Mouse (Mus musculus) lung, postnatal 0 days (tissue): ENCODE results near the gene Nedd4.

Source experiments
- CTCF ChIP-seq: IDR thresholded peaks from 2 replicates; pipeline ENCODE4 v1.5.1; 2016; ENCODE audit warnings: antibody characterized with exemption, mild to moderate bottlenecking
- EP300 ChIP-seq: IDR thresholded peaks from 2 replicates; pipeline ENCODE4 v1.6.1; 2016; ENCODE audit warnings: antibody characterized with exemption, mild to moderate bottlenecking, control low read depth

DNA sequence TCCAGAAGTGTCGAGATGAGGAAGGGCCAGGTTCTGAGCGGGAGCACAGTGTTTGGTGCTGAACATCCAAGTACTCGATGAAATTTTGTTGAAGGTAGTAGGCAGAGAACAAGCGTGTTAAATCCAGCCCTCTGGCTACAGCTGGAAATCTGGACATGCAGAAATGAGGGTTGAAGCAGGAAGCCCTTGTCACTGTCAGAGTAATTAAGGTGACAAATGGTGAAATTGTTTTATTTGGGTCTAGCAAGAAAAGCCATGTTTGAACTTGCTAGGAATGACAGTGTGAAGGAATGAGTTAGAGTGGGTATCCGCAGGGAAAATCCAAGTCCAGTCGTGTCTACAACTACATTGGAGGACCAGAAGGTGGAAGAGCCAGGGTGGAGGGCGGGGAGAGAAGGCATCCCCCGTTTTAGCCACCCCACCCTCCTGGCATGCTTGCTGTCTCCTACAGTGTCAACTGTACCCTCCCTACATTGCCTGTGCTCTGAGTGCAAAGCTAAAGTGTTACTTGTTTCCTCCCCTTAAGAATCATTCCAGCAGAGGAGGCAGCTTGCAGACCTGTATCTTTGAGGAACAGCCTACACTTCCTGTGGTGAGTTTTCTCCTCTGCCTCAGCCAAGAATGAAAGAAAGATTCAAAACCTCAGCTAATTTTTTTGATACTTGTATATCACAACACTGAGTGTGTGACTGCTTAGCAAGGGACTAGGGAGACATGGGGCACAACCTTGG is 62.5 kb downstream of the Nedd4 start:
- TF ChIP-seq CTCF (no peak), EP300 (no peak)
